Mouse (Mus musculus) megakaryocyte, embryonic 14.5 days (primary cell): ENCODE results near the gene Utp20.
"Not testable (repeated sequence)": the region's sequence is repeated elsewhere in the genome, so short reads cannot be mapped to it uniquely, and the experiment has no call there.

ENCODE experiments used
- FLI1 ChIP-seq: IDR thresholded peaks from 2 replicates; pipeline ENCODE4 v1.6.1; 2012; ENCODE audit warnings: low read length, inconsistent platforms, mixed read lengths
- GATA1 ChIP-seq: IDR thresholded peaks from 3 replicates; pipeline ENCODE4 v1.6.1; 2012; ENCODE audit warnings: mixed read lengths, low read length, inconsistent platforms, borderline replicate concordance

GRCm38 (mm10) chr10:88826947-88827306 is 323 bp upstream of the Utp20 start:
- TF ChIP-seq GATA1, FLI1: not testable (repeated sequence)
